Mouse (Mus musculus): ENCODE data around the gene Hivep1.

Hivep1 gene

GRCm38 (mm10) chr13:42222401-42222800, 170.6 kb downstream of the Hivep1 start:
- in situ Hi-C loops (cut with MboI), result no loop called here

- in situ Hi-C loops (cut with MboI), result no loop called here
Measured at GRCm38 (mm10) chr13:42228849-42229248, 177.0 kb downstream of the Hivep1 start.

GRCm38 (mm10) chr13:42233741-42234419, 182.1 kb downstream of the Hivep1 start:
- in situ Hi-C loops (cut with MboI), result no loop called here

- in situ Hi-C loops (cut with MboI), result no loop called here
Measured at GRCm38 (mm10) chr13:42238520-42238919, 186.7 kb downstream of the Hivep1 start.

GRCm38 (mm10) chr13:42242131-42242530, 190.3 kb downstream of the Hivep1 start:
- in situ Hi-C loops (cut with MboI), result no loop called here
